In genomic region chr12:71948972-71949371, GRCm38 (mm10) we compare ENCODE assay signal across 24 mouse cellular contexts.
"Had no signal": no experiment of that assay in that cellular context is flagged by ENCODE, and none has a peak within 500 bp of the region (broad histone marks: within the 10 kb centered on the region; RNA-seq: fewer than 3 reads in every experiment).

No protein-coding gene starts in this region.

- H3K27ac ChIP-seq: gastrocnemius, adult 2 months; heart, adult 2 months; heart, embryonic 13.5 days; heart, embryonic 15.5 days; hindbrain, embryonic 13.5 days; hindbrain, embryonic 15.5 days; hindbrain, postnatal 0 days; kidney, embryonic 15.5 days; kidney, postnatal 0 days; limb, embryonic 13.5 days; limb, embryonic 15.5 days had no signal

- H3K4me2 ChIP-seq: heart, embryonic 11.5 days; heart, embryonic 13.5 days; heart, embryonic 15.5 days; hindbrain, embryonic 13.5 days; hindbrain, embryonic 15.5 days; kidney, embryonic 15.5 days; limb, embryonic 13.5 days; limb, embryonic 15.5 days had no signal

- H3K4me3 ChIP-seq: gastrocnemius, adult 2 months; heart, adult 2 months; heart, embryonic 13.5 days; heart, embryonic 15.5 days; hindbrain, embryonic 13.5 days; hindbrain, embryonic 15.5 days; kidney, embryonic 15.5 days; limb, embryonic 13.5 days; limb, embryonic 15.5 days had no signal

- H3K9ac ChIP-seq: heart, embryonic 13.5 days; heart, embryonic 15.5 days; hindbrain, embryonic 13.5 days; hindbrain, embryonic 15.5 days; kidney, embryonic 15.5 days; limb, embryonic 13.5 days; limb, embryonic 15.5 days had no signal

- DNase-seq: gastrocnemius, adult 2 months; gastrocnemius, postnatal 10 days; gastrocnemius, postnatal 25 days; heart, adult 2 months; heart, postnatal 14 days; heart, postnatal 36 days; kidney, adult 11 months; kidney, adult 2 months; kidney, adult 9 months; kidney, postnatal 14 days; layer of hippocampus, adult 9-11 months; layer of hippocampus, postnatal 36 days; left cerebral cortex, postnatal 4 days had no signal

- ATAC-seq: hindbrain, postnatal 0 days; intestine, embryonic 16.5 days had no signal

- H3K9me3 ChIP-seq: heart, embryonic 13.5 days; heart, embryonic 15.5 days; hindbrain, embryonic 13.5 days; hindbrain, embryonic 15.5 days; kidney, embryonic 15.5 days; limb, embryonic 13.5 days; limb, embryonic 15.5 days had no signal

- H3K4me1 ChIP-seq: heart, embryonic 15.5 days; kidney, embryonic 15.5 days; limb, embryonic 15.5 days had no signal

- H3K27me3 ChIP-seq: heart, embryonic 13.5 days; heart, embryonic 15.5 days; hindbrain, embryonic 13.5 days; hindbrain, embryonic 15.5 days; kidney, embryonic 15.5 days; limb, embryonic 13.5 days; limb, embryonic 15.5 days had no signal
